Mouse (Mus musculus) fibroblast of lung, adult 2 months (primary cell): Measurements from ENCODE around the gene H2-Oa.
"Not testable (repeated sequence)": the region's sequence is repeated elsewhere in the genome, so short reads cannot be mapped to it uniquely, and the experiment has no call there.

Experiments used
- DNase-seq: peaks from one replicate; pipeline ENCODE4 v3.0.0-alpha.2; 2011; ENCODE audit warnings: low read depth

H2-Oa gene

GRCm38 (mm10) chr17:34143461-34143860, 51.3 kb downstream of the H2-Oa start:
- DNase-seq = no peak

- DNase-seq = not testable (repeated sequence)
Observed at GRCm38 (mm10) chr17:34144221-34144620, 52.1 kb downstream of the H2-Oa start.
